ENCODE assay signal across 8 mouse cellular contexts in the genomic region with DNA sequence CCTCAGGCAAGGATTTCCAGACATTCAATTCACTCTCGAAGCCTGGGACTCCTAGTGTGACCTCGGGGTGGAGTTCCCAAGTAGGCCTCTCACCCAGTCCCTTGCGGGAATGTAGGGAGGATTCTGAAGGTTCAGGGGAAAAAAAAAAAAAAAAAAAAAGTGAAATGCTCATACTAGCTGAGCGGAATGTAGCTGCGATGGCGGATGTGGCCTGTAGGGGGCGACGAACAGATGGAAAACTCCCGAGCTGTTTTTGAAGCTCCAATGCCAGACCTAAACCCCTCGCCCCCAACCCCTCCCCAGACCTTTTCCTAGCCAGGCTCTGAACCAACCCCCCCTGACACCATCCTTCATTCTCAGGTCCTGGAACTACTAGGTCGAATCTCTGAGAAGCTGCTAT. TPM values are rescaled to one million over a fixed set of nuclear protein-coding genes. Genes with fewer than 3 reads are reported as not detected.
DNase-seq lines count a peak whose midpoint lies in the region; ATAC-seq lines count a peak whose summit lies in the region.

No protein-coding gene starts in this region.

- H3K4me2 ChIP-seq in forebrain, embryonic 11.5 days (ENCODE audit: low read depth, low read length, severe bottlenecking) = 0 out of 2 replicates have a peak overlapping the region, but pooled peaks have one; percentile 18
- peak overlapping the region; percentile 31; the same call in 1 of the 2 replicates for H3K4me2 ChIP-seq in hindbrain, embryonic 16.5 days (ENCODE audit: low read length)
- no peak overlapping the region for H3K4me2 ChIP-seq in liver, embryonic 13.5 days

- under 1% methylated on average over 11 of the region's 11 CpGs for WGBS in forebrain, embryonic 11.5 days
- WGBS in hindbrain, embryonic 16.5 days = 0% methylated on average over 11 of the region's 11 CpGs
- under 1% methylated on average over 11 of the region's 11 CpGs for WGBS in liver, embryonic 13.5 days (ENCODE audit: insufficient replicate concordance)

- no peaks in the 10 kb centered on the region for H3K36me3 ChIP-seq in forebrain, embryonic 11.5 days (ENCODE audit: control insufficient read depth, insufficient read depth, low read length)
- no peaks in the 10 kb centered on the region for H3K36me3 ChIP-seq in hindbrain, embryonic 16.5 days (ENCODE audit: control insufficient read depth, insufficient read depth, low read length)
- no peaks in the 10 kb centered on the region for H3K36me3 ChIP-seq in liver, embryonic 13.5 days

- no peak overlapping the region for H3K4me3 ChIP-seq in forebrain, embryonic 11.5 days (ENCODE audit: low read depth, low read length)
- H3K4me3 ChIP-seq in hindbrain, embryonic 16.5 days (ENCODE audit: low read length) = no peak overlapping the region
- no peak overlapping the region for H3K4me3 ChIP-seq in liver, embryonic 13.5 days (replicated peaks)

- no peak overlapping the region for H3K27ac ChIP-seq in forebrain, embryonic 11.5 days (ENCODE audit: low read depth, low read length)
- H3K27ac ChIP-seq in hindbrain, embryonic 16.5 days (ENCODE audit: low read depth, low read length) = no peak overlapping the region
- H3K27ac ChIP-seq in liver, embryonic 13.5 days = no peak overlapping the region

- H3K9me3 ChIP-seq in forebrain, embryonic 11.5 days (ENCODE audit: control insufficient read depth, low read length) = no peaks in the 10 kb centered on the region
- no peaks in the 10 kb centered on the region for H3K9me3 ChIP-seq in hindbrain, embryonic 16.5 days (ENCODE audit: control insufficient read depth, low read length)
- H3K9me3 ChIP-seq in liver, embryonic 13.5 days (replicated peaks) = no peaks in the 10 kb centered on the region

- H3K27me3 ChIP-seq in forebrain, embryonic 11.5 days (ENCODE audit: control insufficient read depth, insufficient read depth, low read length) = peaks cover 77% of the 10 kb centered on the region
- peaks cover 47% of the 10 kb centered on the region for H3K27me3 ChIP-seq in hindbrain, embryonic 16.5 days (replicated peaks; ENCODE audit: control insufficient read depth, insufficient read depth, low read length)
- H3K27me3 ChIP-seq in liver, embryonic 13.5 days = peaks cover 95% of the 10 kb centered on the region

- ATAC-seq in forebrain, embryonic 11.5 days (replicated peaks; ENCODE audit: low FRiP score) = peak; percentile 47; the same call in 1 of the 2 replicates
- no peak for ATAC-seq in hindbrain, embryonic 16.5 days
- no peak for ATAC-seq in liver, embryonic 13.5 days (ENCODE audit: low read depth)

- H3K4me1 ChIP-seq in forebrain, embryonic 11.5 days (replicated peaks; ENCODE audit: control insufficient read depth, insufficient read depth, low read length) = peaks cover 11% of the 10 kb centered on the region
- H3K4me1 ChIP-seq in hindbrain, embryonic 16.5 days (ENCODE audit: control insufficient read depth, insufficient read depth, low read depth, low read length) = peaks cover 8% of the 10 kb centered on the region
- peaks cover 15% of the 10 kb centered on the region; the same call in 1 of the 2 replicates for H3K4me1 ChIP-seq in liver, embryonic 13.5 days (replicated peaks)

- DNase-seq in ovary, postnatal 36 days (ENCODE audit: low spot score) = peak; percentile 57
- no peak for DNase-seq in ovary, adult 18-20 months (ENCODE audit: low spot score)
- DNase-seq in adrenal gland, postnatal 36 days = peak; percentile 58 to 71
- peak; percentile 90 for DNase-seq in forebrain, embryonic 11.5 days (ENCODE audit: low spot score)
- DNase-seq in liver, embryonic 13.5 days = peak; percentile 17
- peak; percentile 88 for DNase-seq in retina, postnatal 1 day
- no peak for DNase-seq in MN1 (ENCODE audit: low spot score)

- H3K9ac ChIP-seq in forebrain, embryonic 11.5 days (ENCODE audit: low read length) = no peak overlapping the region
- no peak overlapping the region for H3K9ac ChIP-seq in hindbrain, embryonic 16.5 days (ENCODE audit: low read depth, low read length)
- no peak overlapping the region for H3K9ac ChIP-seq in liver, embryonic 13.5 days

RNA-seq across cellular contexts. Expression of a gene that starts 4.9 kb away (rescaled TPM):
- 1 to 10 TPM in 1 of 2 experiments, under 1 TPM in 1; 0.40 to 1.1 TPM for total RNA-seq in adrenal gland, postnatal 36 days (2021)
- polyA plus RNA-seq in forebrain, embryonic 11.5 days (2014; fragmentation: Nextera tagmentation; extraction: Ambion mirVana) = 0.08 TPM in 1 of 2 replicates, not detected in the other
- 1.4 and 1.5 TPM in 2 replicates for polyA plus RNA-seq in hindbrain, embryonic 16.5 days (2015; fragmentation: Nextera tagmentation; extraction: Ambion mirVana)
- polyA plus RNA-seq in liver, embryonic 13.5 days (2015; fragmentation: Nextera tagmentation; extraction: Ambion mirVana) = not detected in 2 replicates

RNA-seq across cellular contexts. Expression of a gene that starts 54.5 kb away (rescaled TPM):
- total RNA-seq in adrenal gland, postnatal 36 days (2021) = 1 to 10 TPM; 6.1 to 7.6 TPM
- polyA plus RNA-seq in forebrain, embryonic 11.5 days (2014; fragmentation: Nextera tagmentation; extraction: Ambion mirVana) = 17.6 TPM in 2 replicates
- 12.0 and 13.8 TPM in 2 replicates for polyA plus RNA-seq in hindbrain, embryonic 16.5 days (2015; fragmentation: Nextera tagmentation; extraction: Ambion mirVana)
- 14.5 and 18.5 TPM in 2 replicates for polyA plus RNA-seq in liver, embryonic 13.5 days (2015; fragmentation: Nextera tagmentation; extraction: Ambion mirVana)

Comparison
In these comparisons a context has a peak if more than half of its experiments do, and no peak if none do; other contexts are left out.
1. DNase-seq: peak in ovary, postnatal 36 days (single experiment), adrenal gland, postnatal 36 days (2 of 2), forebrain, embryonic 11.5 days (single experiment), liver, embryonic 13.5 days (single experiment) and retina, postnatal 1 day (single experiment); none in ovary, adult 18-20 months (single experiment) and MN1 (single experiment).